Mouse (Mus musculus) embryonic facial prominence, embryonic 13.5 days (tissue): ENCODE measurements around the gene Mettl22. TPM values are rescaled to one million over a fixed set of nuclear protein-coding genes. Genes with fewer than 3 reads are reported as not detected.

ENCODE experiments used
- ATAC-seq: fragments of 200-750 bp; cut with Nextera tagmentation; 2 replicates; pipeline ENCODE4 v1.8.0; 2017; ENCODE audit warnings: low read depth; ENCODE audit not compliant: insufficient number of reproducible peaks, insufficient read depth, low FRiP score, low TSS enrichment
- H3K27ac ChIP-seq: fragments of 300-500 bp; sonication (generic); 2 replicates; pipeline ENCODE4 v1.5.1; 2015; ENCODE audit warnings: moderate library complexity, mild to moderate bottlenecking, inconsistent platforms
- H3K27me3 ChIP-seq: fragments of 300-500 bp; sonication (generic); 2 replicates; pipeline ENCODE4 v1.6.1; 2015; ENCODE audit warnings: mild to moderate bottlenecking, inconsistent platforms
- H3K36me3 ChIP-seq: fragments of 300-500 bp; sonication (generic); 2 replicates; pipeline ENCODE4 v1.6.1; 2015; ENCODE audit warnings: mild to moderate bottlenecking, inconsistent platforms
- H3K4me1 ChIP-seq: fragments of 300-500 bp; sonication (generic); 2 replicates; pipeline ENCODE4 v1.6.1; 2015; ENCODE audit warnings: inconsistent platforms
- H3K4me2 ChIP-seq: fragments of 300-500 bp; sonication (generic); 2 replicates; pipeline ENCODE4 v1.6.1; 2015; ENCODE audit warnings: moderate library complexity, mild to moderate bottlenecking, inconsistent platforms
- H3K4me3 ChIP-seq: fragments of 300-500 bp; sonication (generic); 2 replicates; pipeline ENCODE4 v1.5.1; 2015; ENCODE audit warnings: mild to moderate bottlenecking, inconsistent platforms
- H3K9ac ChIP-seq: fragments of 300-500 bp; sonication (generic); 2 replicates; pipeline ENCODE4 v1.6.1; 2015; ENCODE audit warnings: mild to moderate bottlenecking, inconsistent platforms
- H3K9me3 ChIP-seq: fragments of 300-500 bp; sonication (generic); 2 replicates; pipeline ENCODE4 v1.6.1; 2016; ENCODE audit warnings: inconsistent platforms
- WGBS: fragments of 180-500 bp; shearing (Covaris S2); methylation state at CpG from one replicate; pipeline ENCODE4 v1.1.7; 2015; ENCODE audit warnings: mixed read lengths; 5-methylcytosine and 5-hydroxymethylcytosine counted together
- polyA plus RNA-seq: library from polyadenylated mRNA; unstranded; fragments of >200 nt; fragmentation: Nextera tagmentation; extraction: Ambion mirVana; gene quantifications from 2 replicates; pipeline ENCODE4 v1.2.1, GENCODE M21; 2015

Mettl22 gene
- polyA plus RNA-seq, 1 experiment from 2014 or later, result 18.0 TPM

DNA sequence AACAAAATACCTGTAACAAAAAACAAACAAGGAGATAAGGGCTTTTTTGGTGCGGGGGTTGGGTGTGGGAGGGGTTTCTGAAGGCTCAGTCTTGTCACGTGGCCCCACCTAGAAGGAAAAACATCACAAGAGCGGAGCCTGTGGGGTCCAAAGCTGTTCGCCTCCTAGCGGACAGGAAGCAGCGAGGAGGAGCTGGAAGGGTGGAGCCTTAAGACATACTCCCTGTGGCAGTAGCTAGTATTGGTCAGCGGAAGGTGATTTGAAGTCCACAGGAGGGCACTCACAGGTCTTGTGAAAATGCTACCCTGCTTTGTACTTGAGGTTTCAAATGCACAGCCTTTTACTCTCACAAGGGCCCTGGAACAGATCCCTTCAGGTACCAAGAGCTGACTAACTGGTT lies 62.3 kb downstream of the Mettl22 start:
- no peaks in the 10 kb centered on the region for H3K27me3 ChIP-seq
- H3K4me1 ChIP-seq, result peaks cover 16% of the 10 kb centered on the region
- no peak overlapping the region for H3K4me2 ChIP-seq
- no peak overlapping the region for H3K27ac ChIP-seq
- H3K4me3 ChIP-seq, result no peak overlapping the region
- WGBS, result 74% methylated on average over 7 of the region's 7 CpGs
- H3K9ac ChIP-seq, result no peak overlapping the region
- no peak for ATAC-seq
- H3K36me3 ChIP-seq, result 0 out of 2 replicates have a peak, but pooled peaks cover 4% of the 10 kb centered on the region
- H3K9me3 ChIP-seq, result no peaks in the 10 kb centered on the region

DNA sequence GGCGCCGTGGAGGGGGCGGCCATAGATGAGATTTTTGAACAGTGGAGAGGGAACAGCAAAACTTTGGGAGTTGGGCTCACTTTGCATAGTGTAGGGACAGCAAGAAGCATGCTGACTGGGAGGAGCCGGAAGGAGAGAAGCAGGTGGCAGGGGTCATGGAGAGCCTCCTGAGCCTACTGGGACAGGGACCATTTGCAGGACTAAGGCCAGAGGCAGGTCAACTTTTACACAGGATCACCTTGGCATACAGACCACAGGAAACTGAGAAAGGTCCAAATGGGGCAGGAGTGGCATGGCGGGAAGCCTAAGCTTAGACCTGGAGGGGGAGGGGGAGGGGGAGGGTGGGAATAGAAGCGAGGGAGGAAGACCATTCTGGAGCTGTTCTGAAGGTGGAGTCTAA lies 62.9 kb downstream of the Mettl22 start:
- no peak overlapping the region for H3K4me2 ChIP-seq
- H3K27me3 ChIP-seq, result no peaks in the 10 kb centered on the region
- 90% methylated on average over 6 of the region's 6 CpGs for WGBS
- no peaks in the 10 kb centered on the region for H3K9me3 ChIP-seq
- peaks cover 16% of the 10 kb centered on the region for H3K4me1 ChIP-seq
- ATAC-seq, result no peak; the same call in 1 of the 2 replicates
- H3K27ac ChIP-seq, result no peak overlapping the region
- H3K36me3 ChIP-seq, result 0 out of 2 replicates have a peak, but pooled peaks cover 4% of the 10 kb centered on the region
- H3K9ac ChIP-seq, result no peak overlapping the region
- H3K4me3 ChIP-seq, result no peak overlapping the region

DNA sequence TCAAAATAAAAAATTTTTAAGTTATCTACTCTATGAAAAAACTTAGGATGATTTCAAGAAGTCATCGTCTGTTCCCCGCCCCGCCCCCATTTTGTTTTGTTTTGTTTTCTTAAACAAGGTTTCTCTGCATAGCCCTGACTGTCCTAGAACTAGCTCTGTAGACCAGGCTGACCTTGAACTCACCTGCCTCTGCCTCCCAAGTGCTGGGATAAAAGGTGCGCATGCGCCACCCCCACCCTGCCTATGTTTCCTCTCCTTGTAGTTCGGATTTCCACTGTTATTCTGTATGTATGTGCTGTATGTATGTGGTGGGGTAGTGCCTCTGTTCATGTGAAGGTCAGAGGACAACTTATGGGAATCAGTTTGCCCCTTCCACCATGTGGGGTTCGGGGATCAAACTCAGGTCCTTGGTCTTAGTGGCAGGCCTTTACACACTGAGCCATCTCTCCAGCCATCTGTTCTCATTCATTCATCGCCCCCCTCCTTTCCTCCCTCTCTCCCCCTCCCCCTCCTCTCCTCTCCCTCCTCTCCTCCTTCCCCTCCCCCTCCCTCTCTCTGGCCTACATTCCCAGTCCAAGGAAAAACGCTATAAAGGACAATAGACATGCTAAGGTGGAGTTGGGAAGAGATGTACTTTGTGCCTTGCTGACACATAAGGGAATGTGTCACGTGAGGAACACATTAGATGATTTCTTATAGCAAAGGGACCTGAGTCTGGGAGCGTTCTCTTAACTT lies 64.0 kb downstream of the Mettl22 start:
- Histone ChIP-seq H3K4me1 (peaks cover 22% of the 10 kb centered on the region), H3K9ac (no peak overlapping the region), H3K27me3 (no peaks in the 10 kb centered on the region), H3K9me3 (no peaks in the 10 kb centered on the region), H3K4me3 (no peak overlapping the region), H3K36me3 (0 out of 2 replicates have a peak, but pooled peaks cover 4% of the 10 kb centered on the region), H3K4me2 (no peak overlapping the region), H3K27ac (no peak overlapping the region)
- WGBS, result 85% methylated on average over 11 of the region's 11 CpGs
- no peak for ATAC-seq

DNA sequence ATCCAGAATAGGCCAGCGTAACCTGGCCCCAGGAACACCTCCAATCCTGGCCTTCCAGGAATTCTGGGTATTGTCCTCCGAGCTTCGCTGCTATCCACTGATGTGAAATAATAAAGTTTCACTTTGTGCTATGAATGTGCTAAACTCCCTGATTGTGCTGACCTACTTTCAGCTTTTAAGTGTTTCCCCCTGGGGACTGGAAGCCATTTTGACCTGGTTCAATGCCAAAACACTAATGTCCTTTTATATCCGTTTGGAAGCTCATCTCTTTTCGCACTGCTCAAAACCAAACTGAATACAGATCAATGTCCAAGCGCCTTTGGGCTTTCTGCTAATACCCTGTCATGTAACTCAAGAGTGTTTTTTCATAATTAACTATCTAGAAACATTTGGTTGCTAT lies 64.8 kb downstream of the Mettl22 start:
- Histone ChIP-seq H3K4me3 (no peak overlapping the region), H3K27ac (no peak overlapping the region), H3K4me2 (no peak overlapping the region), H3K4me1 (peaks cover 20% of the 10 kb centered on the region), H3K36me3 (0 out of 2 replicates have a peak, but pooled peaks cover 4% of the 10 kb centered on the region), H3K9ac (no peak overlapping the region), H3K9me3 (no peaks in the 10 kb centered on the region), H3K27me3 (no peaks in the 10 kb centered on the region)
- no peak for ATAC-seq
- 85% methylated on average over 6 of the region's 6 CpGs for WGBS

DNA sequence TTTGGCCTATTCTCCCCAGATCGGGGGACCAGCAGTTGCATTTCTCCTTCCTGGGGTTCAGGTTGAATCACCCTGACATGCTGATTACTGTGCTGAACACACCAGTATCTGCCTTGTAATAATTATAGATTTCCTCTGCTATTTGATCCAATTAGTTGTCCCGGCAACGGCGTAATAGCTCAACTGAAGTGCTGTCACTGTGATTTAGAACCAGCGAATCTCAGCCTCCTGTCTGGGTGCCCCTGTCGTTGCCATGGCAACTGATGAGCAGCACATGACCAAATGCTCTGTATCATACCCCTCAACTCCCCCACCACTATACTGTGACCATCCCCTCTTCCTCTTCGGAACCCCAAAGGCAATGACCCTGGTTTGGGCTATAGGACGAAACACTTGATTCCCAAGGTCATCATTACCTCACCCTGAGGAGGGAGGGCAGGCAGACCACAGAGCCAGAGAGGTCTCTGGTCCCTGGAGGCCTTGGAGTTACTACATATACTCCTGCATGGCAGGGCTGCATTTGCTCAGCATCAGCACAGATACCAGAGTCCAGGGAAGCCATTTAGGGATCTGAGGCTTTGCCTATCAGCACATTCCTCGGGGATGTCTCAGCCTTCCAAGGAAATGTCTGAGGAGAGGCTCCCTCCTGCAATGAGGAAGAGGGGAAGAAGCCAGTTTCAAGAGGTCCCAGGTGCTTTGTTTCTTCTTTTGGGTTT lies 68.7 kb downstream of the Mettl22 start:
- no peak overlapping the region for H3K4me3 ChIP-seq

More for the DNA sequence above, 68.7 kb downstream of the Mettl22 start:
- ATAC-seq, result no peak
- no peak overlapping the region for H3K4me2 ChIP-seq
- WGBS, result 29% methylated on average over 9 of the region's 9 CpGs
- no peaks in the 10 kb centered on the region for H3K9me3 ChIP-seq
- peaks cover 4% of the 10 kb centered on the region; the same call in 1 of the 2 replicates for H3K36me3 ChIP-seq
- H3K4me1 ChIP-seq, result peaks cover 25% of the 10 kb centered on the region
- H3K27me3 ChIP-seq, result no peaks in the 10 kb centered on the region
- H3K27ac ChIP-seq, result no peak overlapping the region
- no peak overlapping the region for H3K9ac ChIP-seq

Other genes starting within 250 kb of the Mettl22 start
- gene Tmem114, start 45.7 kb upstream of the Mettl22 start, polyA plus RNA-seq, result not detected in 2 replicates
- gene Abat, start 42.6 kb downstream of the Mettl22 start, polyA plus RNA-seq, result 24.8 and 25.2 TPM in 2 replicates
- 59.9 and 62.0 TPM in 2 replicates for gene Pmm2, start 166.9 kb downstream of the Mettl22 start, polyA plus RNA-seq
- gene Tmem186, start 166.9 kb downstream of the Mettl22 start, polyA plus RNA-seq, result 22.3 and 22.6 TPM in 2 replicates
- 79.4 and 80.4 TPM in 2 replicates for gene Carhsp1, start 201.4 kb downstream of the Mettl22 start, polyA plus RNA-seq
- not detected in 2 replicates for gene Gm5767, start 210.0 kb downstream of the Mettl22 start, polyA plus RNA-seq